Mouse (Mus musculus) midbrain, embryonic 11.5 days (tissue): Measurements from ENCODE around the gene Pvr. TPM values are rescaled to one million over a fixed set of nuclear protein-coding genes. Genes with fewer than 3 reads are reported as not detected.

Experiments
- ATAC-seq: fragments of 200-750 bp; cut with Nextera tagmentation; 2 replicates; pipeline ENCODE4 v1.8.0; 2017; ENCODE audit warnings: moderate TSS enrichment, moderate library complexity; ENCODE audit not compliant: low FRiP score
- DNase-seq: peaks from one replicate; pipeline ENCODE4 v3.0.0; 2015; ENCODE audit warnings: low spot score; ENCODE audit errors: missing footprints
- H3K27ac ChIP-seq: fragments of 300-500 bp; sonication (generic); 2 replicates; pipeline ENCODE4 v1.5.1; 2014; ENCODE audit warnings: low read depth, low read length
- H3K27me3 ChIP-seq: fragments of 300-500 bp; sonication (generic); 2 replicates; pipeline ENCODE4 v1.6.1; 2014; ENCODE audit warnings: mild to moderate bottlenecking, low read length, moderate library complexity, mixed read lengths; ENCODE audit not compliant: control insufficient read depth, insufficient read depth
- H3K36me3 ChIP-seq: fragments of 300-500 bp; sonication (generic); 2 replicates; pipeline ENCODE4 v1.6.1; 2014; ENCODE audit warnings: mild to moderate bottlenecking, low read length, moderate library complexity, mixed read lengths; ENCODE audit not compliant: control insufficient read depth, insufficient read depth
- H3K4me1 ChIP-seq: fragments of 300-500 bp; sonication (generic); 2 replicates; pipeline ENCODE4 v1.6.1; 2014; ENCODE audit warnings: low read length; ENCODE audit not compliant: control insufficient read depth, insufficient read depth
- H3K4me2 ChIP-seq: fragments of 300-500 bp; sonication (generic); 2 replicates; pipeline ENCODE4 v1.6.1; 2014; ENCODE audit warnings: mild to moderate bottlenecking, moderate library complexity
- H3K4me3 ChIP-seq: fragments of 300-500 bp; sonication (generic); 2 replicates; pipeline ENCODE4 v1.5.1; 2014; ENCODE audit warnings: low read depth, low read length
- H3K9ac ChIP-seq: fragments of 300-500 bp; sonication (generic); 2 replicates; pipeline ENCODE4 v1.6.1; 2014; ENCODE audit warnings: low read length
- H3K9me3 ChIP-seq: fragments of 300-500 bp; sonication (generic); 2 replicates; pipeline ENCODE4 v1.6.1; 2016; ENCODE audit warnings: low read length; ENCODE audit not compliant: control insufficient read depth
- WGBS: fragments of 180-500 bp; shearing (Covaris S2); extraction: QIAGEN DNeasy Blood & Tissue Kit; methylation state at CpG from one replicate; pipeline ENCODE4 v1.1.7; 2014; 5-methylcytosine and 5-hydroxymethylcytosine counted together
- polyA plus RNA-seq: library from polyadenylated mRNA; unstranded; fragments of >200 nt; fragmentation: Nextera tagmentation; extraction: Ambion mirVana; gene quantifications from 2 replicates; pipeline ENCODE4 v1.2.1, GENCODE M21; 2014

The Pvr gene
- polyA plus RNA-seq, 1 experiment from 2014 or later: 3.0 TPM

- 39% methylated on average over 10 of the region's 10 CpGs for WGBS
- no peak overlapping the region for H3K27ac ChIP-seq
- DNase-seq (peak; percentile 83), ATAC-seq (peak; percentile 73)
- H3K4me2 ChIP-seq: no peak overlapping the region
- no peaks in the 10 kb centered on the region for H3K9me3 ChIP-seq
- H3K4me1 ChIP-seq: 0 out of 2 replicates have a peak, but pooled peaks cover 3% of the 10 kb centered on the region
- no peak overlapping the region for H3K4me3 ChIP-seq
- H3K27me3 ChIP-seq: no peaks in the 10 kb centered on the region
- no peak overlapping the region for H3K9ac ChIP-seq
- H3K36me3 ChIP-seq: no peaks in the 10 kb centered on the region
Measured at GRCm38 (mm10) chr7:19952320-19952986, 31.5 kb upstream of the Pvr start.

- H3K27me3 ChIP-seq: no peaks in the 10 kb centered on the region
- 0 out of 2 replicates have a peak, but pooled peaks cover 3% of the 10 kb centered on the region for H3K4me1 ChIP-seq
- ATAC-seq: no peak
- H3K27ac ChIP-seq: no peak within 1 kb of the TSS
- 52% methylated on average over 9 of the region's 9 CpGs for WGBS
- H3K4me3 ChIP-seq: no peak within 1 kb of the TSS
- no peak for DNase-seq
- no peak within 1 kb of the TSS for H3K9ac ChIP-seq
- H3K9me3 ChIP-seq: no peaks in the 10 kb centered on the region
- no peaks in the 10 kb centered on the region for H3K36me3 ChIP-seq
- H3K4me2 ChIP-seq: no peak within 1 kb of the TSS
Measured at GRCm38 (mm10) chr7:19950589-19950988, 29.6 kb upstream of the Pvr start, which contains the start of gene Igsf23. Igsf23 (minus strand) TSS chr7:19950756.

- Histone ChIP-seq H3K36me3 (no peaks in the 10 kb centered on the region), H3K4me1 (0 out of 2 replicates have a peak, but pooled peaks cover 3% of the 10 kb centered on the region), H3K9me3 (no peaks in the 10 kb centered on the region), H3K4me2 (no peak overlapping the region), H3K4me3 (no peak overlapping the region), H3K27ac (no peak overlapping the region), H3K9ac (no peak overlapping the region), H3K27me3 (no peaks in the 10 kb centered on the region)
- DNase-seq (no peak), ATAC-seq (no peak)
- WGBS: 60% methylated on average over 10 of the region's 10 CpGs
Measured at GRCm38 (mm10) chr7:19949996-19950395, 29.0 kb upstream of the Pvr start.

- Histone ChIP-seq H3K4me2 (no peak overlapping the region), H3K27me3 (no peaks in the 10 kb centered on the region), H3K4me1 (0 out of 2 replicates have a peak, but pooled peaks cover 3% of the 10 kb centered on the region), H3K4me3 (no peak overlapping the region), H3K9ac (no peak overlapping the region), H3K36me3 (no peaks in the 10 kb centered on the region), H3K9me3 (no peaks in the 10 kb centered on the region), H3K27ac (no peak overlapping the region)
- 75% methylated on average over 12 of the region's 12 CpGs for WGBS
- ATAC-seq: no peak
- no peak for DNase-seq
Measured at GRCm38 (mm10) chr7:19948956-19949355, 28.0 kb upstream of the Pvr start.

- Histone ChIP-seq H3K9ac (no peak overlapping the region), H3K4me2 (no peak overlapping the region), H3K36me3 (no peaks in the 10 kb centered on the region), H3K9me3 (no peaks in the 10 kb centered on the region), H3K27ac (no peak overlapping the region), H3K4me3 (no peak overlapping the region), H3K27me3 (no peaks in the 10 kb centered on the region), H3K4me1 (no peaks in the 10 kb centered on the region)
- ATAC-seq (no peak), DNase-seq (no peak)
- 91% methylated on average over 13 of the region's 13 CpGs for WGBS
Measured at GRCm38 (mm10) chr7:19945821-19946515, 25.0 kb upstream of the Pvr start.

- 89% methylated on average over 5 of the region's 5 CpGs for WGBS
- H3K9me3 ChIP-seq: no peaks in the 10 kb centered on the region
Measured at GRCm38 (mm10) chr7:19945201-19945600, 24.2 kb upstream of the Pvr start.

GRCm38 (mm10) chr7:19944709-19945108 is 23.7 kb upstream of the Pvr start:
- WGBS: 88% methylated on average over 8 of the region's 8 CpGs
- no peak for DNase-seq
- no peaks in the 10 kb centered on the region for H3K36me3 ChIP-seq

More at GRCm38 (mm10) chr7:19945201-19945600, 24.2 kb upstream of the Pvr start:
- Histone ChIP-seq H3K27ac (no peak overlapping the region), H3K4me2 (no peak overlapping the region), H3K4me3 (no peak overlapping the region), H3K4me1 (no peaks in the 10 kb centered on the region), H3K36me3 (no peaks in the 10 kb centered on the region), H3K9ac (no peak overlapping the region), H3K27me3 (no peaks in the 10 kb centered on the region)
- DNase-seq: no peak
- no peak for ATAC-seq

GRCm38 (mm10) chr7:19940256-19940655 is 19.3 kb upstream of the Pvr start:
- DNase-seq (no peak), ATAC-seq (no peak)
- Histone ChIP-seq H3K27me3 (no peaks in the 10 kb centered on the region), H3K27ac (no peak overlapping the region), H3K36me3 (no peaks in the 10 kb centered on the region), H3K9ac (no peak overlapping the region), H3K9me3 (no peaks in the 10 kb centered on the region), H3K4me3 (no peak overlapping the region), H3K4me2 (no peak overlapping the region), H3K4me1 (no peaks in the 10 kb centered on the region)
- 57% methylated on average over 5 of the region's 6 CpGs for WGBS

More at GRCm38 (mm10) chr7:19944709-19945108, 23.7 kb upstream of the Pvr start:
- Histone ChIP-seq H3K9ac (no peak overlapping the region), H3K9me3 (no peaks in the 10 kb centered on the region), H3K27ac (no peak overlapping the region), H3K4me3 (no peak overlapping the region), H3K4me2 (no peak overlapping the region), H3K4me1 (no peaks in the 10 kb centered on the region), H3K27me3 (no peaks in the 10 kb centered on the region)
- ATAC-seq: no peak

GRCm38 (mm10) chr7:19939555-19940235 is 18.7 kb upstream of the Pvr start:
- no peaks in the 10 kb centered on the region for H3K27me3 ChIP-seq
- no peak overlapping the region for H3K4me2 ChIP-seq
- no peak for DNase-seq
- no peaks in the 10 kb centered on the region for H3K9me3 ChIP-seq
- H3K4me1 ChIP-seq: no peaks in the 10 kb centered on the region
- WGBS: 70% methylated on average over 10 of the region's 12 CpGs
- H3K9ac ChIP-seq: no peak overlapping the region
- H3K36me3 ChIP-seq: no peaks in the 10 kb centered on the region
- no peak overlapping the region for H3K4me3 ChIP-seq
- H3K27ac ChIP-seq: no peak overlapping the region
- no peak for ATAC-seq
